Mouse (Mus musculus): ENCODE measurements around the gene Dzip1.

Dzip1 gene

GRCm38 (mm10) chr14:118831597-118831996 is 93.7 kb downstream of the Dzip1 start:
- no peak for DNase-seq

DNA sequence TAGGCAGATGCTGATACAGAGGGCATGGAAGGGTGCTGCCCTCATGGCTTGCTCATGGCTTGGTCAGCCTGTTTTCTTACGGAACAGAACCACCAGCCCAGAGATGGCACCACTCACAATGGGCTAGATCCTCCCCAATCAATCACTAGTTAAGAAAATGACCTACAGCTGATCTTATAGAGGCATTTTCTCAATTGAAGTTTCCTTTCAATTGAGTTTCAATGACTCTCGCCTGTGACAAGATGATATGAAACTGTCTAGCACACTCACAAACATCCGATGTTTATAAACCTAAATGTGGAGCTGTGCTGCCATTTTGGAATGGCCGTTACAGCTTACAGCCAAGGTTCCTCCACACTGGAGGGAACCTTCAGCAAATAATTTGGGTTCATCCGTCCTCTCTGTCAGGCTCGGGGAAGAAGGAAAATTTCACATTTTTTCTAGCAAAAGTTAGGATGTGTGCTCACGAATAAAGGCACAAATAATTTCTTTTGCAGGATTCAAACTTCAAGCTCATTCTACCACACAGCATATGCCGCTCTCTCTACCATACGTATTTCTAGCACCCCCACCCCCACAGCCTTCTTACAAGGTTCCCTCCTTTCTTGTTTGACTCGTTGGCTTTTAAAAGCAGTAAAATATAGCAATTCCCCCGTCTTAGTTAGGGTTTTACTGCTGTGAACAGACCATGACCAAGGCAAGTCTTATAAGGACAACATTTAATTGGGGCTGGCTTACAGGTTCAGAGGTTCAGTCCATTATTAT is 95.7 kb downstream of the Dzip1 start:
- DNase-seq, result no peak

- peak in 1 of 2 experiments; percentile 26 for DNase-seq
Observed at GRCm38 (mm10) chr14:118827283-118827904, 97.9 kb downstream of the Dzip1 start.

GRCm38 (mm10) chr14:118826346-118826745 is 98.9 kb downstream of the Dzip1 start:
- no peak for DNase-seq

Data from kidney, postnatal 36 days (tissue).